Mouse (Mus musculus) ovary, postnatal 36 days (tissue): ENCODE measurements around the gene Filip1l.

Experiments used
- DNase-seq: peaks from one replicate; pipeline ENCODE4 v3.0.0; 2022; ENCODE audit warnings: low spot score, mixed read lengths

The Filip1l gene

DNA sequence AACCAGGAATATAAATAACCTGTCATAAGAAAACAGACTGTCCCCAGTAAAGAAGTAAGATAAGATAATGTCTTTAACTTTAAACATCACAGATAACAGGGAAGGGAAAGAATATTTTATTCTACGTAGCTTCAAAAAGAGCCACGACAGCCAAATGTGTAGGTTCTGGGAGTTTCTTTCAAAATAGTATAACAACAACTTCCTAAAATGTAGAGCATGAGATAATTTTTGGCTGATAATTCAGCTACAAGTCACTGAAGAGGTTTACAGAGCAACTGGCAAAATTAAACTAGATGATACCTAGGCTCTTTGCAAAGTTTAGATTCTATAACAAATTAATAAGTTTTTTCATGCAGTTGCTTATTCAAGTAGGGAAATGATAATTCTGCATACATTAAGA lies 130.6 kb downstream of the Filip1l start:
- DNase-seq = no peak

DNA sequence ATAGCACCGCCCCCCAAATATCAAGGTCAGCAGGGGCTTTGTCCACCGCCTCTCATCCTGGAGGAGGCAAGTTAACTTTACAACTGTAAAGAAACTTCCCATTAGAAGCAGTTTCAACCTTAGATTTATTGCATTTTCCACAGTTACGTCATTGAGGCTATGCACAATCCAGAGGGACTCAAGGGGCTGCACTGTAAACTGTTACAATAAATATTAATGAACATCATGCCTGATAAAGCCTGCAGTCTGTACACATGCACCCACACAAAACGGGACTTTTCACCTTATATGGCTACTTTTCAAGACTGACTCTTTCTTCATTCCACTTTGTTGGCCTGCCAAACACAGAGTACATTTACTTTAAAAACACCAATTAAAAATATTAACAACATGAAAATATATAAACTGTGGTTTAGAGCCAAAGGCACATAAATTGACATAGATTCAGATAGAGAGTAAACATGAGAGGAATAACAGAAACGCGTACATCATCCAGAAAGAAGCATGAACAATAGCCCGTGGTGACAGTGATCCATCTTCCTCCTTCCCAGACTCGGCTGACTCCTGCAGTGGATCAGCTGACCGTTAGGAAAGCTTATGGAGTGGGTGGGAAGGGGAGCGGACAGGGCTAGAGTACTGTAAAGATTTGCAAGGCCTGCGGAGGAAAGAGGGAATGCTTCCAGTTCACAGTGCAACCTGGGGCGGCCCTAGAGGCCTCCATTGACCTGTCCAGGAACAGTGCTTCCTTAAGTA lies 131.3 kb downstream of the Filip1l start:
- DNase-seq = no peak

DNA sequence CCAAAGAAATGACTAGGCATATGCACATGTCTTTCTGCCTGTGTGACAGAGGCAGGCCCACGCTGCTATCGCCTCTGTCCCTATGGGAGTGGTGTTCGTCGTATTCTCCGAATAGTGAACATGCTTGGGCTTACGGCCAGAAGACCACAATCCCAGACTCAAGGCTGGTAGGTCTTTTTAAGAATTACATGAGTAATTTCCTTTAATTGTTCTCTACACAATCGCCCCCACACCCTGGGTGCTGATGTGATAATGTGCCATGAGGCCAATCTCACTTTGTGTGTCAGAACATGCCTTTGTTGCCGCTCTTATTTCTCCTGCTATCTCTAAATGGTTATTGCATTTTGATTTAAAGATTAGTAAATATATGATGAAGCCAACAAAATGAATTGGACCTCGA lies 132.4 kb downstream of the Filip1l start:
- DNase-seq = no peak

DNA sequence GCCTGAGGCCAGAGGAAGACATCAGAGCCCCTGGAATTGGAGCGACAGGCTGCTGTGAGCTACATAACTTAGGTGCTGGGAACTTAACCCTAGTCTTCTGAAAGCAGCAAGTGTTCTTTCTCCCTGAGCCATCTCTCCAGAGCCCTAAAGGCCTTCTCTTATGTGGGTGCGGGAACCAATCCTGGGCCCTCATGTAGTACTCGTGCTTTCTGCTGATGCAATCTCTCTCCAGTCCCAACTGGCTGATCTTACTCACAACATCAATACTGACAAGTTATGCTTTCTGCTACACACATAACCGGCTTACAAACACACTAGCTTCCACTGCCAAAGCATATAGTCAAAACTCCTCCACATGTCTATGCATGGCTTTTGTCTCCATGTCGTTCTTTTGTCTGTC lies 133.4 kb downstream of the Filip1l start:
- DNase-seq = no peak

DNA sequence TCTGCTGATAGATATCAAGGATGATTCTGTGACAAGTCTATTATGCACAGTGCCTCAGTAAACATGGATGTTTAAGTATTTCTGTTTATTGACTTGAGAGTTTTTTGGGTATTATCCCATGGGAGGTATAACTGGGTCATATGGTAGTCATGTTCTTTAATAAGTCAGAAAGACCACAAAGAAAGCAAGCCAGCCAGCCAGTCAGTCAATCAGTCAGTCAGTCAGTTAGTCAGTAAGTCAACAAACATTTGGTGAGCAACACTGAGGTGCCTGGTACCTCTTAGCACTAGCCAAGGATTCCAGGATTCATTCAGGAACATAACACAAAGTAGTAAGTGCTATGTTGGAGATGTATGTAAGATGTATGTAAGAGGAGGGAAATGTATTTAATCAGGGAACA lies 135.8 kb downstream of the Filip1l start:
- no peak for DNase-seq

DNA sequence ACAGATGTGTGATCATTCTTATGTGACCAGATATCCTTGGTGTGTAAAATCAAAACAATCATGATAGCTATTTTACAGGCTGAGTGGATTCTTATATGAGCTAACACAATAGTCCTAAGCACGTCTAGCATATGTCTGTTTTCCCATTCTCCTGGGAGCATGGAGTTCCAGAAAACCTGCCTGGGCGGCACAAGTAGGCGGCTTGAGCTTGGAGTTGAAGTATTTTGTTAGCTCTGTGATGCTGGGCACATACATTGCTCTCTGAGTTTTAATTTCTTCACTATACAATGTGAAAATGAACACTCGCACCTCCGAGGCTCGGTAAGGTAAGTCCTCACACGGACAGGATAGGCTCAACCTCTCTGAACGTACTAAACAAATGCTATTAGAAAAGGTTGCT lies 137.8 kb downstream of the Filip1l start:
- DNase-seq = no peak

DNA sequence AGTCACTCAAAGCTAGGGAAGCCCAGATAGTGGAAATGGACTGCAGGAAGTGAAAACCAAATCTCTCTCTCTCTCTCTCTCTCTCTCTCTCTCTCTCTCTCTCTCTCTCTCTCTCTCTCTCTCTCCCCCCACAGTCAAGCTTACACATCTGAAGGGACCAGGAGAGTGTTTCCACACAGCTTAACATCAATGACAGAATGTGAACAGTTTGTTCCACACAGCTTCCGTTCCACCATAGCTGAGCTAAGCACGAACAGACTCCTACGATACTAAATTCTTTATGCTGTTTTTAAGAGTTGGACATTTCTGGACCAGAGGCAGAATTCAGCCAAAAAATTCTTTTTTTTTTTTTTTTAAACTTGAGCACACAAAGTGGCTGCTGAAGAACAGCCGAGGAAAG lies 139.0 kb downstream of the Filip1l start:
- DNase-seq = no peak

DNA sequence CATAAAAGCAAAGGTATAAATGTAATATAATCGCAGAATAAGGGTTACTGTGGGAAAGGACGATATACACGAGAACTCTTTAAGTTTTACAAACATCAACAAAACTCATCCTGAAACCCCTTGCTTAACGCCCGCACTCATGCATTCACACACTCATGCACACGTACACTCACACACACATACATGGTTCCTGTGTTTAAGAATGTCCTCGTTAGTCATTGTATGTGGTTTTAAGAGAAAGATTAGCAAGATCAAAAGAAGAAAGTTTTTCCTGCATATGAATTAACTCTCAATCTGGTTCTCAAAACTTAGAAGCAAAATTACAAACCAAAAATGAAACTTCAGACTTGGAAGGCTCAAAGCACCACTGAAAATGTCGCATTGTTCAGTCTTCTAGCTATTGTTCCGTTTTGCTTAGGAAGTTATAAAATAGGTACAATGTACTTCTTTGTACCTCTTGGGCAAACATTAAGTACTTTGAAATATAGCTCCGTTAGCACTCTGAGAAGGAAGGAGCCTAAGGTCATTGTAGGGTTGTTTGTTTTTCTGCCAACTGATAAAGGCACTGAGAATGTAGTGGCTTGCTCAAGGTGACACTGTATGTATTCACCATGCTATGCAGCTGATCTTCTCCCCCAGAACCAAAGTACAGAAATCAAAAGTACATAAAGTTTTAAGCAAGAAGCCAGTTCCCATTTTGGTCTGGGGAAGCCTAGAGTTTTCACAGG lies 142.7 kb downstream of the Filip1l start:
- DNase-seq = no peak

DNA sequence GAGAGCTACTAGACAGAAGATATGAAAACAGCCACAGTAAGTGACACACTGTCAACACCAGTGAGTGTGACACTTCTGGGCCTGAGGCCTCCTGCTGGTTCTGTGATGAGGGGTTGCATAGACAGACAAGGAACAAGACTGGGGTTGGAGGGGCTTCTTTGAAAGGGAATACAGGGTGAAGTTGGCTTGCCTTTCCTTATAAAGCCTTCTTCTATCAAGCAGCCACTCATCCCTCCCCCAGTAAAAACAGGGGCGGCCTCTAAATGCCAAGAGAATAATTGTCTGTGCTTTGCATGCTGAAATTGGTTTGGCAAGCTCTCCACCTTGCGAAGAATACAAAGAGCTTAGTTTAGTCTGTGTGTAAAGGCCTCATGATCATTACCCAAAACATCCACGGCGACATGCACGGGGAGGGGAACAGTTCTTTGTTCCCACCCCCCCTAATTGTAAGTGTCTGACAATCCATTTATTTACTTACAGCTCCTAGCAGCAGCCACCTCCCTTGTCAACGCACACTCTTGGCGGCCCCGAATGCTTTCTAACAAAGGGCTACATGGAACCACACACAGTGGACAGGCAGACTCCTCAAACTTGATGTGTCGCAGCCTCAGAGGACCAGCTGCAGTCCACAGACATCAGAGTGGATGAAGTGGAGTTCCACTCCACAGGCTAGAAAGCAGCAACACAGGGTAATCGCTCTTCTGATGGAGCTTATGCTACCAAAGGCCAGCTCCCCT lies 143.7 kb downstream of the Filip1l start:
- no peak for DNase-seq

DNA sequence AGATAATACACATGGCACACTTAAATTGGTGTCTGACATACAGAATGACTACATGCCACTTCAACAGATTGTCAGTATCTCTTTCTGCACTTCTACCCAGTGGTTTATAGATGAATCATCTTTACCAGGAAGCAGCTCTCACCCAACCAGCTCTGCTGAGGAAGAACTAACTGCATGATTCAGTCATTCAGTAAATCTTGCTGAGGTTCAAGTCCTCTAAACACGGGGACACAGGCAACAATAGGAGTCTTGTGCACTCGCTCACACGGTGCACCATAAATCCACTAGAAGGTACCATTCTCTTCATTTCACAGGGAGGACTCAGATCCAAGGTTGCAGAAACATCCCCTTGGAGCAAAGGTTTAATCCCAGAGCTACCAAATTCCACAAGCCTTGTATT lies 148.0 kb downstream of the Filip1l start:
- DNase-seq = no peak

DNA sequence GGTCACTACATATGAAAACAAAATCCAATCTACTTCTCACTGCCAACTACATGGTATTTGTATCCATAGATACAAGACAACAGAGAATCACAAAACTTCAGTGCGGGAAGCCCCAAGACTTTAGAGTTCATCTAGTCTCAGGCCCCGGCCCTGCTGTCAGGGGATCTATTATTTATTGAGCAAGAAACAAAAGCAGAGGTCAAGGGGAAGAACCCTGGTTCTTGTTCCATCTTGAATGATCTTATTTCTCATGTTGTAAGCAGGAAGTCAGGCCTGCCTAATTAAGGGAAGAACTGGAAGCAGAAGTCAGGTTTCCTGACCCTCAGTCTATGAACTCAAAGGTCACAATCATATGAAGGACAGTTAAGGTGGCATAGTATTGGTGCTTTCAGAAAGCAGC lies 149.3 kb downstream of the Filip1l start:
- no peak for DNase-seq

DNA sequence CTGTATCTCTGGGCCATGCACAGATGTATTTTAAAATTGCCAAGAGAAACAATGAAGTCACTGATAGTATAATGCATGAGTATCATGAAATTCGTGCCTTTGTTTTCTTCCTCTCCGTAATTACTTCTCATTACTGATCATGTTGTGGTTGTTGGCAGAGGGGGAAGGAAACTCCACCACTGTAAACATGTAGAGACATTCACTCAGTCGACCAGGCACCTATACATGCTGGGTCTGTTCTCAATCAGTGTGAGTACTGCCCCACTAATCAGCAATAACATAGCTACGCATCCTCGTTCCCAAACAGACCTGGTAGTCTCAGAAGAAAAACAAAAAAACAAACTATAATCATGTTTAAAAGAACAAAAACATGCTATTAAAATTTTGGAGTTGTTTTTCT lies 149.9 kb downstream of the Filip1l start:
- DNase-seq = no peak

DNA sequence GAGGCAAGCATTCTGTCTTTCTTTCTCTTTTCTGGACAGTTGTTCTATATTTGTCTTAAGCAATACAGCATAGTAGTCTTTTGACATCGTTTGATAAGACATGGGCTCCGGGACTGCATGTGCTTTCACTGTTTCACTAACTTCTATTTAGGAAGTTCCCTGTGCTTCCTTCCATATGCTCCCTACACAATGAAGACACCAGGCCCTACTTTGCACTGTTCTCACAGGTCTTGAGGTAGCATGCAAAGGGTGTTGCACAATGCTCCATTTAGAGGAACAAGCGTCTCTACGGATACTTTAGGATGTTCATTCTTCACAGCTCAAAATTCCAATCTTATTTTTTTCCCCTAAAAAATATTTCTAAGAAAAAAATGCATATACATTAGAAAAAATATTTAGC lies 151.8 kb downstream of the Filip1l start:
- DNase-seq = no peak

DNA sequence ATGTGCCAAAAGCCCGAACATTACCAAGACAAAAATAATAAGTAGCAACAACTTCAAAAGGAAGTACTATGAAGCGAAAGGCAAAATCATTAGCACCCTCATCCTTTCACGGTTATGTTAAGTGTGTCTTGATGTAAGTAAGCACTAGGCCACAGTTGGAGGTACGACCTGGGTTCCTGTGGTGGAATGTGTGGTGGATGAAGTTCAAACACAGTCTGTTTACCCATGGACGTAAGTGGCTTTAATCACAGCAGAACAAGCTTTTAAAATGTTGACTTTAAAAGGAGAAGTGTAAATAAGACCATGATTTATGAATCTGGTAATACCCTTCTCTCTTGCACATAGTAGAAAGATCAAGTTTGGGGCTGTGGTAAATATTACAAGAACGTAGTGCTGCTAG lies 153.2 kb downstream of the Filip1l start:
- no peak for DNase-seq

DNA sequence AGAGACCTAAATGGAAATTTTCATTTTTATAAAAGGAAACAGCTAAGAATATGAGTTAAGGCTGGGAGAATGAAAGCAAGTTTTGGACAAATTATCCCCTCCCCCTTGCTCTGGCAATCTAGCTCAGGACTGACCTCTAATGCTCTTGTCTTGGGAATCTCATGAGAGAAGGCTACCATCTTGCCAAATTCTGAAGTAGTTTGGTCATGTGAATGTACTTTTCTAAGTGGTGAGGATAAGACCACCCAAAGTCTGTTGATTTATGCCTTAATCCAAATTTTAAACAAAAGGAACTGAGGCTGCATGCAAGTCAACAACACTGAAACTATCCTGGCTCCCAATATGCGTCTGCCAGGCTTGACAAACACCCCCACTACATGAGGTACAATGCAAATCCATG lies 155.5 kb downstream of the Filip1l start:
- DNase-seq = no peak

DNA sequence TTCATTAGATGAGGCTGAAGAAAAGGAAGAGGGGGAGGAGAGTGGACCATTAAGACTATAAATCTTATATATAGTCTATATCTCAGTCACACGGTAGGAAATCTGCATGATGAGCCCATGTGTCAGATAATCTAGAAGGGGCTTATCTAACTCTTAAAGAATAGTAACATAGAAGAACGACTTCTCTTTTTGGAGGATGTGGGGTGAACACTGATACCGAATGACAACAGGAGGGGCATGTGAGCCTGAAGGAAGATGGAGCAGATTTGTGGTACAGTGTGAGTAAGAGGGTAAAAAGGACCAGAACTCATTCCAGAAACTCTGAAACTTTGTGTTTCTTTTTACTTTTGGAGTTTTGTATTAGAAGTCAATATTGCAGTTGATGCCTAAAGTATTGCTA lies 156.2 kb downstream of the Filip1l start:
- DNase-seq = no peak

DNA sequence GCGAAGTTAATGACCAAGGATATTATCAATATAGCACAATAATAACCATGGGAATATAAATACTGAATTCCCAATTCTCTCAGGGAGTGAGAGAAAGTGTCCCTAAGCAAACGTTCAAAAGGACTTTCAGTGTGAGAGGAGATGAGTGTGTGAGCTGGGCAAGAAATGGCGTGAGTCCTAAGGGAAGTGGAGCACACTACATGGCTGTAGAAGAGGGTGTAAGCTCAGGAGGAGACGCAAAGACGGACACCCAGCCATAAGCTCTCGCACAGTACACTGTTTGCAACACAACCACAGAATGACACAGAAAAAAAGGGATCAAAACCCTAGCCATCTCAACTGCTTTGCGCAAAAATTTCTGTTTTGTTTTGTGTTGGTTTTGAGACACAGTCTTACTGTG lies 160.7 kb downstream of the Filip1l start:
- no peak for DNase-seq

DNA sequence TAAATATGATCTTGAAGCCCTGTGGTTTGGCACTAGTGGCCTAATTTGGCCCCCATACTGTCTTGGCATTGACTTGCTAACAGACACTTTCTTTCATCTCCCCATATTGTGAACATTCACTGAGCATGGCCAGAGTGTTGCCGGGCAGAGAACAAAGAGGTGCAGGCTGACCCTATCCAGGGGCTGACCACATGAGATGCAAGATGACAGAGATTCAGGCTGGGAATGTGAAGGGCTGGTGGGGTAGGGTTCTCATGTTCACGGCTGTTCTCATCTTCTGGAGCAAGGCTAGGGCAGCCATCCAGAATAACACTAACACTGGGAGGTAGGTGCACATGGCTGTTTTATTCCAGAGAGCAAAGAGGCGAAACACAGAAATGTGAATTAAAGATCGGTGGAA lies 161.5 kb downstream of the Filip1l start:
- no peak for DNase-seq

DNA sequence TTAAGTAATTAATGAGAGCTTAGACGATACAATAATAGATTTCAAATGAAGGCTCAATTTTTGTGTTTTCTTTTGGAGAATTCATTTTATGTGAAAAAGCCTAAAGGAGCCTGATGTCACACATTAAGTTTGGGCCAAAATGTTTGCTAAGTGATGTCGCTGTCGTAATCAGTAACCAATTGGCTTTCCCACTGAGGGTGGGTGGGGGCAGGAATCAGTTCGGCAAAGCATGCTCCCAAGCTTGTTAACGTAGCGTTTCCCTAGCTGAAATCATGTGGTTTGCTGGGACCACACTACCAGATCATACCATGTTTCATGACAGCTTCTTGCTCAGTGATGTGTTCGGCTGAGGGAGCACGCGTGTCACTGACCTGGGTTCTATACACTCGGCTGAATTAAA lies 162.7 kb downstream of the Filip1l start:
- no peak for DNase-seq

DNA sequence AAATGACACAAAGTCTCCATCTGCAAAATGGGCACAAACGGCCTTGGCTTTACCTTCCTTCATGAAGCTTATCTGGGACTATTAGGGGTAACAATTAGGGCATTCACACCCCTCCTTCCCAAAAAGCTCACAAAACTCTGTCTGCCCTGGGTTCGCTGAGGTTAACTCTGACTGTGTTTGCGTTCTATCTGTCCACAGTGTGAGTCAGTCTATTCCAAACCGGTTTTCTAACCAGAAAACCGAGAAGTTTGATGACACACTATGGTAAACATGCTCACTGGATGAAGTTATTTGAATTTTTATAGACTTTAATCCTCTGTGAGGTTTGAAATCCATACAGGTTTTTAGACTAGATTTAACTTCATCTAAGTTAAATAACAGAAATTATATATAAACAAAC lies 172.2 kb downstream of the Filip1l start:
- no peak for DNase-seq

DNA sequence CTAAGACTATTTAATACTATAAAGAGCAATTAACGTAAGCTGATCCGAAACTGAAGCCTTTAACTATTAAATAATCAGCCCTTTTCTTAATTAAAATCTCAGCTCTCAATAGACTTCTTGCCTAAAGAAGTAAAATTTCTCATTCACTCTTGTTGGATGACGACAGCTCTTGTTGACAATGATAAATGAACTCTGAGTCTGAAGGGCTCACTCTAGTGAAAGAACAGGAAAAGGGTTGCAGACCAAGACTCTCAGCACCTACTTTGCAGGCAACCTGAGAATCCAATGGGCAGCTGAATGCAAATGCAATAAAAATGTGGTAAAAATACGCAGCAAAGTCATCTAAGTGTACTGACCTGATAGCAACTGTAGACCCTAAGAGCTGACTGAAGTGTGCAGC lies 172.6 kb downstream of the Filip1l start:
- no peak for DNase-seq

DNA sequence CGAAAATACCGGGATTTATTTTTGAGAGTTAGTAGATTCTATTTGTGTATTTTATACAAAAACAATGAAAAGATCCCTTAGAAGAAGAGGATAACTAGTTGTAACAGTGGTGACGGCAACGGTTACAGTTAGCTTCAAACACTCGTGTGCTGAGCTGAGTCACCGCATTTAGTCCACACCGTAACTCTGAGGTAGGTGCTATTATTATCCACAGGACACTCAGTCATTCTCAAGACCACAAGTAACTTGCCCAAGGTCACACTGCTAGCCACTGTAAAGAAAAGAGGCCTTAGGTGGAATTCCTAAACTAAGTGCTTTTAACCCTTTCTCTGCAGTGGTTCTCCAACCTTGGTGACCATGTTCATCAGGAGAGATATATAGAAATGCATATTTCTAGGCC lies 174.0 kb downstream of the Filip1l start:
- no peak for DNase-seq

DNA sequence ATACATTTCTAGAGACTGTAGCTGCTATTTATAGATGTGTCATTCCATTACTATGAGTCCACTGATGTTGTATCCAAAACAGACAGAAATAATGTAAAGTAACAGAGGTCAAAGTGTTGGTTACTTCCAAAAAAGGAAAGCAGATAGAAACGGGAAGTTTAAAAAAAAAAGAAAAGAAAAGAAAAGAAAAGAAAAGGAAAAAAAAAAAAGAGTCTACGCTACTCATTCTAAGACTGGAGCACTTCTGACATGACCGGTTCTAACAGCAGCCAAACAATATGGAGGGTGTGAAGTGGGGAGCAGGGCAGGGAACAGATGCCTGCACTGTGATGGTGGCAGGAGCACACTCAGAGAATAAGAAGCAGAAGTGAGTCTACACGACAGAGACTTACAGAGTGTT lies 175.6 kb downstream of the Filip1l start:
- no peak for DNase-seq
